Mouse (Mus musculus) layer of hippocampus, adult 9-10 months (tissue): ENCODE measurements at regions not wholly inside any gene's neighbourhood (a gene's known extent, or its start where the extent isn't known, plus 50 kb on each side); places are given as distances from the start of the nearest gene placed in this dataset.

Source experiments
- DNase-seq: peaks from one replicate; pipeline ENCODE4 v3.0.0; 2022; ENCODE audit warnings: low spot score

DNA sequence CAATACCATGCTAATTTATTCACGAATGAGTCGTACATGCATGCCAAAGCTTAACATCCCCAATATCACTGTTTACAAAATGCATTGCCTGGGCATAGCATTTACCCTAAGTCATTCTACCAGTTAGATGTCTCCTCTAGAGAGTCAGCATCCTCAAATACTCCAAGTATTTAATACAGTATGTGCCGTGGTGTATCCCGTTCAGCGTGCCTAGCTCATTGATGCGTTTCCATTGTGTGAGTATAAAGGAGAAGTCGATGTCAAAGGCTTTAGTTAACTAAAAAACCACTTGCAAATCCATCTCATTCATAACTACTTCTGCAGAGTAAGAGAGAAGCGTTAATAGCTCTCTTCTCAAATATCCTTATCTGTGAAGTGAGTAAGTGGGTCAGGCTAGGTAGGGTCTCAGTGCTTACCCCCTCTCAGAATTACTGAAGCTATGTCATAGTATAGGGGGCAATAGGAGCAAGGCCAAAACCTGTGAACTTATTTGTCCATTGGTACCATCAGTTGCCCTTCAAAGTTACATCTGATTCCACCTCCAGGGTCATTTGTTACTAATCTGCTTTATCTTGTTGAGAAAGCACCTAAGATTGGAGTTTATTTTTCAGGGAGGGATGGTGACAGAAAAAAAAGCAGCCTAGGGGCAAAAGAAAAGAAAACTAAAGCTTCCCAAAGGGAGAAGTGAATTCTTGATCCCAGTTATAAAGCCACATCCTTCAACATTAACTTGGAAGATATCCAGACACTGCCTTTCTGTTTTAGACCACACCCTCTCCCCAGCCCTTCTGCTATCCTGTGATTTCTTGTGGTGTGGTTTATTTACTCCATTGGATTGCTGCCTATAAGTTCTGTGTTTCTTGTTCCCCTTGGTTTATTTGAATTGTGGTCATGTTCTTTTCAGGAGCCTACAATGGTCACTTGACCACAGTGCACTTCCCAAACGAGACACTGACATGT, 427.2 kb upstream of the Ubash3b start:
- DNase-seq = no peak

DNA sequence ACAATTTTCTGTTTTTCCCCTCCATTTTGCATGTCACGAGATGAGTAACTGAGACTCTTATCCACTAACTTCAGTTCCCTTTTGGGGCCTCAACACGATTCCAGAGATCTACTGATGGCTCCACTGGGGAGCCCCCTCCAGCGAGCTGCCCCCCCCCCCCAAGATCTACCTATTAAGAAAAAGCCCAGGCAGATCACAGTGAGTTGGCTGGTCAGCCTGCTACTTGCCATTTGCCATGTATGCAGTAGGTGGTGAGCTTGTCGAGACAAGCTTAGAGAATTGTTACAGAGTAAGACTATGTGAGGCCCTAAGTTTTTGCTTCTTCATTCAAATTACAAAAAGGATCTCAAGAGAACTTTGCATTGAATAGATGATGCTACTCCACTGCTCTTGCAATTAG, 426.3 kb upstream of the Ubash3b start:
- no peak for DNase-seq

DNA sequence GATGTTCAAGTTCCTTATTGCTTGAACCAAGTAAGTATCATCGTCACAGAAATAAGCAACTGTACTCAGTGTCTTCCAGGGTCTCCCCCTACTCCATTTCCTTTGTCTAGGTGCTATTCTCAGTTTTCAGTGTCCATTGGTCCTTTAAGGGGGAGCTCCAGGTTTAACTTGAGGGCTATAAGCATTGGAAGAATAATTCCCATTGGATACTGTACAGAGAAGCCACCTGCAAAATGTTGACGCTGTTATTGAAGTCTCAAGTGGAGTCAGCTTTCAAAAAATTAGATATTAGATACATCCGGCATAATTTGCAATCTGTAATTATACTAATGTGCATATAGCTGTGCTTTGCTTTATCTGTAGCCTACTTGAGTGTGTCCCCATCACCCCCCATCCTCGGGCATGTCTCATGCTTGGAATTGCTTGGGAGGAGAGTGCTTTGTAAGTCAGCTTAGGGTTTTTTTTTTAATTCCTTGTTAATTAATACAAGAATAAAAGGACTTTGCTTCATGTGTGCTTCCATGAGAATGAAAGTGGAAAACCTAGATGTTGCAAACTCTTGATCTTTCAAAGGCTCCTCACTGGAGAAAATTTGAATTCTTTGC, 425.6 kb upstream of the Ubash3b start:
- no peak for DNase-seq

DNA sequence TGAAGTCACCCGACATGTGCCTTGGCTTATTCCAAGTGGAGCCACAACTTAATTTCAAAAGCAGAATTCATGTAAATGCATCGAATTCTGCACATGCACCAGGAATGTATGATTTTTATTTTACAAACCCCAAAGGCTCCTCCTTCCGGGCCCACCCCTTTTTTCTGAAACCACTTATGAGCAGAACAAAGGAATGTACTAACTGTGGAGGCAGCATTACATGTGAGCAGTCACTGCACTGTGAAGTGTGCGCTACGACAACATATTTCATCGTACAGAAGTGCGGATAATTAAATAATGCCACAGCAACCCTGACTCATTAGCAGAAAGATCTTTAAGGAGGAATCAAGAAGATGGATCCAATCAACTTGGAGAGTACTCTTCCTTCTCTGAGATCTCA, 424.8 kb upstream of the Ubash3b start:
- no peak for DNase-seq

DNA sequence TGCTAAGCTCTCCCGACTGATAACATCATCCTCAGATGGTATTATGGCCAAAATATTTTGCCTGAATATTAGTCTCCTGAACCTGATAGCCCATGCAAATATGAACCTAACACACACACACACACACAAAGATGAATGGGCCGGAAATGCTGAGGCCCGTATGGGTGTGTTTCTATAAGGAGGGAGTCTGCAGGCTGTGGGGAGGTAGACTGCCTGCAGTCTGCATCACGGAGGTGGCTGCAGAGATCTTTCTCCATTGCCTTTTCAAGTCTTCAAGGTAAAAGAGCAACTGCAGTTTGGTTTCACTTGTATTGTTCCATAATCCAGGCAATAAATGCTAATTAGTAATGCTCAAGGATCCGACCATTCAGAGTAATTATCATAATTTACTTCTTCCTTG, 424.3 kb upstream of the Ubash3b start:
- DNase-seq = no peak

DNA sequence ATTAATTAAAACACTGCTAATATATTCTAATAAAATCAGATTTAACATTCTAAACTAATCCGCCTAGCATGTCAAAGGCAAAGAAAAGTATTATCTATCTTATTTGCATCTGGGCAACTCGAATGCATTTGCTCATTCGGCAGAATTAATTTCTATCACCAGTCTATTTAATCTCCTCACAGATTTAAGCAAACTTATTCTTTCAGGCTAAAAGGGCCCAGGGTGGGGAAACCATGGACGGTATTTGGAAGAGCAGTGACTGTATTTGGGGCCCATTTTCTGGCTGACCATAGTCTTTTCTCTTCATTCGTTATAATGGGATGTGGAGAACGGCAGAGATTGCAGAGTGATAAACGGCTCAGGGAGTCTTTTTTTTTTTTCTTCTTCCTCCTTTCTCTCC, 423.5 kb upstream of the Ubash3b start:
- no peak for DNase-seq

DNA sequence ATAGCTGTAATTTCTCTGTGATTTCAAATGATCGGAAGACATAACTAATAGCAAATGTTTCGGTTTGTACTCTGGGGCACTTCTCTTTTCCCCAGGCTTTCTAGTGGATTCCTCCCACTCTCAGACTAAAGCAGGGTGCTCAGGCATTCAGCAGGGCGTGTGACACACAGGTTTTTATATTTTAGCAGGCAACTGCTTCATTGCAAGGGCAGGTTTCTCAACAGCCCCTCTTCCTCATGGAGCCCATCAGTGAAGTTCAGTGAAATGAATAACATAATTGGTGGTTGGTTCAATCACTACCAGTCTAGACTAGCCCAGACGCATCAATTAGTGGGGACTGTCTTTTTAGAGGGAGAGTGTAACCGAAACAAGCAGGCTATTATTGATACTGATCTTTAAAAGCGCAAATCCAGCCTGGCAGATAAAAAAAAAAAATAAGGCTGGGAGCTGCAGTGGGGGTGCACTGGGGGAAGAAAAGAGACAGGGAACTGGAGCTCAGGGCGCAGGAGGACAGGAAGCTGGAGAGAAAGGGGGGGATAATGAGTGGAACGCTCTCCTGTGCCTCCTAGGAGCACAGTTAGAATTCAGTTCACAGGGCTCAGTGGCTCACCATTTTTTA, 422.3 kb upstream of the Ubash3b start:
- no peak for DNase-seq

DNA sequence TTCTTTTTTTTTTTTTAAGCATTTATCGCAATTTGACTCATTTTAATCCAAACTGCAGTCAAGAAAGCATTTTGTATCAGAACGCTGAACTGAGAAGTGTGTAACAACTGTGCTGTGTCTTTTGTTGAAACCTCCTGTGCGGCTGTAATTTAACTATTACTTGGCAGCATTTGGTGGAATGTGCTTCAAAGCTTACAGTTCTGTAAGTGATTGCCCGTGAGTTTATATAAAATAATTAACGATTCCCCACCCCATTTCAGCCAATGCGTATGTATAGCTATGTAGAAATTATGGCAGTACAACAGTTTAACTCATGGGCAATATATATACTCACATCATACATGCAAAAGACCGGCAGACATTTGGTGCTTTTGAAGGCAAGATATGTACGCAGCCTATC, 421.8 kb upstream of the Ubash3b start:
- no peak for DNase-seq

DNA sequence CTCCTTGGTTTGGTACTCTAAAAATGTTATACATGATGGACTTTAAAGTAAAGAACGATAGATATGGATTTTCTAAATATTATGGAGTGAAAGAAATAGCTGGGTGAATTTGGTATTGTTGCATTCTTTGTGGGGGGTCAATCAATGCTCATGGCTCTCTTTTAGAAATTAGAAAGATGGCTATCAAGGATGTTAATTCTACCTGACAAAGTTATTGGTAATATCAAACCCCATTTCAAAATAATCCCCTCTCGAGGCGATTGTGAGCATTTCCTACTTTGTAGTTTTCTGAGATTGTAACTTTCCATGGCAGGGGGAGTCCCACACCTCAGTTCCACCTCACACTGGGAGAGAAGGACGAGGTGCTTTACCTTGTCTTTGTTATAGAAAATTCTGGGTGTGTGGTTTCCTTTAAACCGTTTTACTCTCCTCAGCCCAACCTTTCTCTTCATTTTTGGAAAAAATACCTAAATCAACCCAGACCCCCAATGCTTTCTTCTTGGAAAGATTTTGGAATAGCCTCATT, 421.3 kb upstream of the Ubash3b start:
- DNase-seq = no peak

DNA sequence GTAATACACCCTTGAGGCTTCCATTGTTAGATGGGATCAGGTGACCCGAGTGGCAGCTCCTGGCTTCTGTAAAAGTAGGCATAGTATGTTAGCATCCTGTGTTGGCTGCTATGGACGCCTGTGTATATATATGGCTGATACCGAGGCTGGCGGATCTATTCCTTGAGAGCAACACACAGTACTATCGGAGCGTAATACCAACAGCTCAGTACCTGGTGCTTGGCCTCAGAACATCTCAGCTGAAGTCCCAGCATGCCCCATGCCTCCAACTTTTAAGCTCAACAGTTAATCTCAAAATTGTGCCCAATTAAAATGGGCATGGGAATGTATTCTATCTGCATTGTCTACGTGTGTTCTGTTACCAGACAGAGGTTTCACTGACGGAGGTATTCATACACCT, 420.7 kb upstream of the Ubash3b start:
- no peak for DNase-seq

DNA sequence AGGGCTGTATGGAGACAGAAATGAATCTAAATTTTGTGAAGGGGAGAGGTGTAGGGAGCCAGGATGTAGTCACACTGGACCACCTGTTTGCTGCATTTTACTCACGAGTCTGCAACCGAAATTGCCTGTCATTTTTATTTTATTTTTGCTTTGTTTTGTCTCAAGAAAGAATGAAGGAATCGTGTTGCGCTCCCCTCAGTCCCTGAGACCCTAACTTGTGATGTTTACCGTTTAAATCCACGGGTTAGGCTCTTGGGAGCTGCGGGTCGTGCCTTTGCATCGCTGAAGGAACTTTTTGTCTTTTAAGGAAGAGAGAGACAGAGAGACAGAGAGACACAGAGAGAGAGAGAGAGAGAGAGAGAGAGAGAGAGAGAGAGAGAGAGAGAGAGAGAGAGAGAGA, 420.2 kb upstream of the Ubash3b start:
- DNase-seq = no peak

DNA sequence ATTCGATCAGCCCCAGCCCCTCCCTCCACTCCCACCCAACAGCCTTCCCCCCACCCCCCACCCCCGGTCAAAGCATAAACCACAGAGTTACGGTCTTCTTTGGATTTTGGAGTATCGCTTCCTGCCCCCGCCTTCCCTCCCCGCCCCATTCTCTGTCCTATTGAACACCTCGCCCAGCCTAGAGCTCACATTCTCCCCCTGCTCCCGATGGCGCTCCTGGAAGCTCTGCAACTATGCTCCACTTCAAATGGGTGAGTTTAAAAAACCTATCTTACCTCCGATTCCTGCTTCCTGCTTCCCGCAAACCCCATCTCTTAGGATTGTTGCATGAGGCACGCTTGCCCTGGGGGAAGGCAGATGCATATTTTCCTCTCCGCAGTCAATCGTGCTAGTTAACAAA, 419.7 kb upstream of the Ubash3b start:
- no peak for DNase-seq

DNA sequence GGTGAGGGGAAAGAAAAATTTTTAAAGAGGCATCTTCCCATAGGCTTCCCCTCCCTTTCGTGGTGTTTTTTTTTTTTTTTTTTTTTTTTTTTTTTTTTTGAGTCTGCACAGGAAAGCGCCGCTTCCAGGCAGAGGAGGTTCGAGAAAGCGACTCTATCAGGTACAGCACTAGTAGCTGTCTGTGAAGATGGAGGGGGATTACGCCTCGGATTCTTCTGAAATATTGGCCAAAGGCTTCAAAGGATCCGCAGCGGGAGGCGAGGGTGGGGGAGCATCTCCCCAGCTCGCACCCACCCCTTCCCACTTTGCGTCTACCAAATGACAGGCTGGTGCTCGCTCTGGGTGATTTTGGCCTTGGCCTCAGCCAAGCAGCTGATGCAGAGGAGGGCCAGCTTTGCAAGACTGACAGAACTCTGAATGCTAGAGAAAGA, 419.1 kb upstream of the Ubash3b start:
- DNase-seq = no peak

DNA sequence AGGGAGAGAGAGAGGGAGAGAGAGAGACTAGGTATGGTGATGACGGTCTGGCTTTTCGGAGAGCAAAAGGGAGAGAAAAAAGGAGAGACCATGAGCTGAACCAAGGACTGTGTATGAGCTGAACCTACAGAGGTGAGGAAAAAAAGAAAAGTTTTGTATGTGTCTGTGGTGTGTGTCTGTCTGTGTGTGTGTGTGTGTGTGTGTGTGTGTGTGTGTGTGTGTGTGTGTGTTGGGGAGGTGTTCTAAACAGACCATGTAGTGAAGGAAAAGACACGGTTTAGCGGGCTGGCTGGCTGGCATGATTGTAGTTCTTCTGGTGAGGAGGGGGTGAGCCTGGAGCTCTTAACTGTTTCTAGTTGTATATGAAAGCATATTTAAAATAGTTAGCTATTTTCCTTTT, 418.6 kb upstream of the Ubash3b start:
- DNase-seq = no peak

DNA sequence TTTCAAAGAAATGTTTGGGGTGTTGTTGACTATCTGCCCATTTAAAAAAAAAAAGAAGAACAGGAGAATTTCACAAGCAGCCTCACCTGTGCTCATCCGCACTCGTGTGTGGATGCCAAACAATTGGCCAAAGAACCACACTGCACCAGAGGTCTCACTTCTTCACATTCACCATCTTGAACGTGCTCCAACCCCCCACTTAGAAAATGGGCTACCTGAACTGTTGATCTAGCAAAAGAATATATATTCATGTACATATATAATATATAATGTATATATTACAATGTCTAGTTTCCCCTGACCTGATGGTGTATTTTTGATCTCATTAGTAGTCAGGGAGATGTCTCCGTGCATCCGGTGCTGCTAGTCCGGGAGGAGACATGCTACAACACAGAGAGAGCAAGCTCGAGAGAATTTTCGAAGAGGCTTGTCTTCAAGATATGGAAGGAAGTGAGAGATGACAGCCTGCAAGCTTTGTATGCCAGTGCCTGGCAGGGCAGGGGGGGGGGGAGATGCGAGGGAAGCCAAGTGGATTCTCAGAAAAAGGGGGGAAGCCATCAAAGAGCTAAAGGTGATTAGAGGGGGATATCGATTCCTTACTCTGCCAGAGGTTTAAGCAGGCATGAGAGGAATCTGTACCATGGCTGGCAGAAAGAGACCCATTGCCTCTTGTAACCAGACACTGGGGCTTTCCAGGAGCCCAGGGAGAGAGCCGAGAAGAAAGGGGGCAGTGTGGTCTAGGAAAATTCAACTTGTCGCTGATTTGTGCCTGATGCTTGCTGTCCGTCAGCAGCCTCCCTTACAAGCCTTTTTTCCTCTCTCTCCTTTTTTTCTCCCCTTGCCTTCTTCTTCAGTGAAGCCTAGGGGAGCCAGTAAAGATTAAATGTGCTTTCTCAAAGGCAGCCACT, 417.9 kb upstream of the Ubash3b start:
- peak; percentile 51 for DNase-seq

DNA sequence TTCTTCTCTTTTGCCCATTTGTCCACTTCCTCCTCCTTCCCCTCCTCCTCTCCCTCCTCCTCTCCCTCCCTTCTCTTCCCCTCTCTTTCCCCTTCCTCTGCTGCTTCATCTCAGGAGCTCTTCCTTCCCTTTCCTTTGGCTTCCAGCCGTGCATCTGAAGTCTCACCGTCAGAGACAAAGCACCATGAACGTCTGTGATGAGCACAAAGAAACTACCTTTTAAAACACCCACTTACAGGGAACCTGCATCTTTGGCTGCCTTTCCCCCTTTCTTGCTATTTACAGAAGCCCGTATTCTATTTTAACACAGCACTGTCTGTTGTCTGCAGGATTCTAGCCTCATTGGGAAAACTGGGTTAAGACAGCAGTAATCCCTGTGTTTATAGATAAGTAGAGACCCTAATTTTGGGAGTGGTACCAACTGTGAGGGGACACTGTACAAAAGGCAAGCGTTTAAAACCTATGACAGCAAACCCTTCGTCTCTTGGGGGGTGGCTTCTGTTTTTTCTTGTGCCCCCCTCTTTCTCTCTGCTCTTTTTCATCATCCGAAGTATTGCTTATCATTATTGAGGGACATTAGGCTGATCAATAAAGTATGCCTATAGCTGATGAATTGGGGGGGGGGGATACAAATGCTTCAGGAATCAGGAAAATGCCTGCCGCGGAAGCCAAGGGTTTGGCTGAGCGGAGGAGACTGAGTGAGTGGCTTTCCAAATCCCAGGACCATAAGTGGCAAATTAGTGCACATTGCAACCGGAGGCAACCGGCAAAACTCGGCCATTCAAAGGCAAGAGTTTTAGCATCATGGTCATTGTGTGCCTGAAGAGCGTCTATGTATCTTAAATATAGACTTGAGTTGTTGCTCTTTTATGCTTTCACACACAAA, 417.0 kb upstream of the Ubash3b start:
- DNase-seq = no peak

DNA sequence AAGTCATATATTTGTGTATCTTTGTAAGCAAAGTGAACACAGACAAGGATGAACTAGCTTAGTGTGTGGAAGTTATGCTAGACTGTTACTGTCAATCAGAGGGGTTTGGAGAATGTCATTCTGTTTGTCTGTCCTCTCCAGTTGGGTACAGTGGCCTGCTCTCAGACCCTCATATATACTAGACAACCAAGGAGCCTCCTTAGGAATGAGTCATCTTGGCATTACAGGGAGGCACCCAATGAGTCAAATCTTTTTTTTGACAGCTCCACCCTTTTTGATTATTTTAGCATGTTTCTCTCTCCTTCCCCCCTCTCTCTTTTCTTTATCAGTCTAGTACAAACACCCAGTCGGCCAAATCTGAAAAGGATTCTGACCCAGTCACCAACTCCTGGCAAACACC, 416.3 kb upstream of the Ubash3b start:
- no peak for DNase-seq

DNA sequence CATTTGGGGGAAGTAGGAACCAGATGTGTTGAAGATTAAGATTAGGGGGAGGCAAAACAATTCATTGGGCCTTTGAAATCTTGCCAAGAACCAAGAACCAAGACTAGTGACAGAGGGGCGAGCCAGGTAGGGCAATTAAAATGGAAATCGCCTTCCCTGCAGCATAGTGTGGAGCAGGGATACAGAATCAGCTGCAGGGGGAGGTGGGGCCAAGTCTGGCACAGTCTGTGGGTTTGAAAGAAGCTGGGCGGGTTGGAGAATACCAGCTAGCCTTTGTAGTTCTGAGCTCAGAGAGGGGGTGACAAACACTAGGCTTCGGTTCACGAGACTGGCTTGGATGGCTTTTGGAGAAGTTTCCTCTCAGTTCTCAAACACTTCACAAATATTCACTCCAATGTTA, 414.3 kb upstream of the Ubash3b start:
- DNase-seq = no peak

DNA sequence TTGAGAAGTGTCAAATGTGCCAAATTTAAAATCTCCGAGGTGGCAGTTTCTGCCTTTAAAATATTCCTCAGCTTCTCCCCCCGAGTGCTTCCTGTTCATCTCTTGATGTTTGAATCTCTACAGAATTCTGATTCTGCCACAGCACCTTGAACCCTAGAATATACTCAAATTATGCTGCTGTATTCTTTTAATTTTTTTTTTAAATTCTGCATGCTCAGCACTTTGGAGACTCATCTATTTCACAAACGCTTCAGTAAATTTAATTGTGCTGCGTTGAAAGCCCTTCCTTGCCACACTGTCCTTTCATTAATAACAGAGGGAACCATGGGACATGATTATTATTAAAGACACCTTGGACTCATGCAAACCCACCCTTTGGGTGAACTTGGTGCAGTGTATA, 408.8 kb upstream of the Ubash3b start:
- no peak for DNase-seq

DNA sequence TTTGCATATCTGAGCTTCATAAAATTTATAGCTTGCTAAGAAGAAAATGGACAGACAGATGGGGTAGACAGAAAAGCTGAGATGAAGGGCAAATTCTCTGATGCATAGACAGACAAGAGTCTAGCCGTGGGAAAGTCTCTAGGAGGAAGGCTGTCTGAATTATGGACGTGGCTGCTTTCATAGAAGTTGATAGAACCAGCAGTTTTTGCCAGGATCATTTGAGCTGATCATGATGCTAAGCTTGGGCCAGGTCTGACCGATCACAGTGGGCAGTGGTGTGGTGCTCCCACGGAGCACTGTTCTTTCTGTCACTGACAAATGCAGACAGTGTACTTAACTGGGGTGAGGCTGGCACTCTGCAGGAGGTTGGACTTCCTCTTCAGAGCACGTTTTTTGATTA, 405.0 kb upstream of the Ubash3b start:
- no peak for DNase-seq

DNA sequence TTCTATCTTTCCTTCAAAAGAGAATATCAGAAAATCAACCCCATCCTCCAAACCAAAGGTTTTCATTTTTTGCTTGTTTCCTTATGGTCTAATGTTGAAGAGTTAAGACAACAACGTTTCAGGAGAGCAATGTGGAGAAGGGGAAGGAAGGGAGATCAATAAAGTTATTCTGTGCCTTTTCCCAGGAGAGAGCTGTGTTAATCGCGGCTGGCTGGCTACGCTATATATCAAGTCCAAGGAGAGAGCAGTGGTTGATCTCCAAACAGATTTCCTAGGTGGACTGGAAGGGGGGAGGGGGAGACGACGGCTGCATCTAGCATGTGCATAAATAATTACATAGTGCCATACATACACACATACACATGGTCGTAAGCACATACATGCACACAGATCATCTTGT, 404.3 kb upstream of the Ubash3b start:
- DNase-seq = no peak
